Mouse (Mus musculus): ENCODE data around the gene Rab8a. TPM values are rescaled to one million over a fixed set of nuclear protein-coding genes. Genes with fewer than 3 reads are reported as not detected.
A peak's percentile ranks its signal among the peaks of the same experiment; 100 is the strongest.

Rab8a gene
- polyA plus RNA-seq, 1 experiment from 2014 or later, result 116 TPM

- no peak overlapping the region for H3K4me3 ChIP-seq (replicated peaks)
- H3K9me3 ChIP-seq (replicated peaks), result no peaks in the 10 kb centered on the region
- H3K9ac ChIP-seq, result no peak overlapping the region
- H3K27ac ChIP-seq (replicated peaks), result no peak overlapping the region
- no peak overlapping the region for H3K4me2 ChIP-seq (replicated peaks)
- H3K36me3 ChIP-seq, result peaks cover 93% of the 10 kb centered on the region
- ATAC-seq (ENCODE audit: insufficient number of reproducible peaks, low FRiP score, low TSS enrichment, low read depth), result no peak
- no peaks in the 10 kb centered on the region for H3K4me1 ChIP-seq
- no peaks in the 10 kb centered on the region for H3K27me3 ChIP-seq
- 67% methylated on average over 5 of the region's 5 CpGs for WGBS
Observed at GRCm38 (mm10) chr8:72177346-72177925, 16.4 kb downstream of the Rab8a start.

DNA sequence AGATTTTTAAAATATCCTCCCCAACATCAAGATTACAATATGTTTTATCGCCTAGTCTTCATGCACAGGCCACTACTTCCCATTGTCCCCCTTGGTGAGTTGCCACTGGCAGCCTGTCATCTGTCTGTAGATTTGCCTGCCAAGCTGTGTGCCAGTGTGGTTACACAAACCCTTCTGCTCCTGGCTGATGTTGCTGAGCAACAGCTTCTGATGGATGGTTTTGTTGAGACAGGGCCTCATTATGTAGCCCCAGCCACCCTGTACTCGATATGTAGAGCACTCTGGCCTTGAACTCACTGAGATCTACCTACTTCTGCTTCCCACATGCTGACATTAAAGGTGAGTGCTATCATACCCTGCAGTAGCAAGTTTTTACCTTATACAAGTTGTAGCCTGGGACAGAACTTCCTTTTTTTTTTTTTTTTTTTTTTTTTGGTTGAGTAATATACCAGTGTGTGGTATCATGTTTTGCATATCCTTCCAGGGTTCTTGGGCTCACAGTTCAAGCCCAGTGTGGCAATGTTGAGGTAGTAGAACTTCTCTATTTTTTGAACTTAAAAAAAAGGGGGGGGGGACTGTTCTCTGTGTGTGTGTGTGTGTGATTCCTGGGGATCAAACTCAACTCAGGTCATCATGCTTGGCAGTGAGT is 22.7 kb downstream of the Rab8a start:
- Histone ChIP-seq H3K36me3 (peaks cover 33% of the 10 kb centered on the region), H3K9me3 (replicated peaks) (no peaks in the 10 kb centered on the region), H3K4me1 (no peaks in the 10 kb centered on the region), H3K4me2 (replicated peaks) (no peak overlapping the region), H3K27ac (replicated peaks) (no peak overlapping the region), H3K4me3 (replicated peaks) (no peak overlapping the region), H3K27me3 (no peaks in the 10 kb centered on the region), H3K9ac (no peak overlapping the region)
- ATAC-seq (ENCODE audit: insufficient number of reproducible peaks, low FRiP score, low TSS enrichment, low read depth), result peak; percentile 18; the same call in 1 of the 2 replicates
- WGBS, result 81% methylated on average over 2 of the region's 2 CpGs

GRCm38 (mm10) chr8:72187793-72188331 is 26.9 kb downstream of the Rab8a start:
- Histone ChIP-seq H3K36me3 (no peaks in the 10 kb centered on the region), H3K27me3 (no peaks in the 10 kb centered on the region), H3K4me1 (no peaks in the 10 kb centered on the region), H3K9me3 (replicated peaks) (no peaks in the 10 kb centered on the region), H3K9ac (no peak overlapping the region), H3K4me3 (replicated peaks) (no peak overlapping the region), H3K4me2 (replicated peaks) (no peak overlapping the region), H3K27ac (replicated peaks) (no peak overlapping the region)
- ATAC-seq (ENCODE audit: insufficient number of reproducible peaks, low FRiP score, low TSS enrichment, low read depth), result no peak
- 91% methylated on average over 2 of the region's 2 CpGs for WGBS

GRCm38 (mm10) chr8:72189417-72190214 is 28.6 kb downstream of the Rab8a start, which contains the start of gene Hsh2d:
Hsh2d (plus strand) TSS chr8:72189638.
- no peaks in the 10 kb centered on the region for H3K4me1 ChIP-seq
- ATAC-seq (ENCODE audit: insufficient number of reproducible peaks, low FRiP score, low TSS enrichment, low read depth), result no peak
- no peak within 1 kb of the TSS for H3K27ac ChIP-seq (replicated peaks)
- H3K9me3 ChIP-seq (replicated peaks), result no peaks in the 10 kb centered on the region
- 65% methylated on average over 12 of the region's 12 CpGs for WGBS
- H3K36me3 ChIP-seq, result no peaks in the 10 kb centered on the region
- no peak within 1 kb of the TSS for H3K9ac ChIP-seq
- H3K4me3 ChIP-seq (replicated peaks), result no peak within 1 kb of the TSS
- H3K27me3 ChIP-seq, result no peaks in the 10 kb centered on the region
- no peak within 1 kb of the TSS for H3K4me2 ChIP-seq (replicated peaks)

DNA sequence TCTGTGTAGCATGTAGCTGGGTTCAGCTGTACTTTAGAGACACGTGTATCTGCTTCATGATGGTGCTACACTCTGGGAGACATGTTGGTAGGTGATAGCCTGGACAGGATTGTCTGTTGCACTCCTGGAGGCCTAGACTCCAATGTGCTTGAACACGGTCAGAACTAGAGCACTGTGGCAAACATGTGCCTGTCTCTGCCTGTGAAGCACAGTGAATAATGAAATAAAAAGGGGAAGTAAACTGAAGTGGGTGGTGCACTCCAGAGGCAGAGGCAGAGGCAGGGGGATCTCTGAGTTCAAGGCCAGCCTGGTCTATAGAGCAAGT is 29.2 kb downstream of the Rab8a start:
- H3K9ac ChIP-seq, result no peak overlapping the region
- no peak for ATAC-seq (ENCODE audit: insufficient number of reproducible peaks, low FRiP score, low TSS enrichment, low read depth)
- no peak overlapping the region for H3K4me3 ChIP-seq (replicated peaks)
- H3K36me3 ChIP-seq, result no peaks in the 10 kb centered on the region
- H3K27ac ChIP-seq (replicated peaks), result no peak overlapping the region
- WGBS, result 69% methylated on average over 2 of the region's 2 CpGs
- H3K27me3 ChIP-seq, result no peaks in the 10 kb centered on the region
- no peaks in the 10 kb centered on the region for H3K9me3 ChIP-seq (replicated peaks)
- no peaks in the 10 kb centered on the region for H3K4me1 ChIP-seq
- no peak overlapping the region for H3K4me2 ChIP-seq (replicated peaks)

DNA sequence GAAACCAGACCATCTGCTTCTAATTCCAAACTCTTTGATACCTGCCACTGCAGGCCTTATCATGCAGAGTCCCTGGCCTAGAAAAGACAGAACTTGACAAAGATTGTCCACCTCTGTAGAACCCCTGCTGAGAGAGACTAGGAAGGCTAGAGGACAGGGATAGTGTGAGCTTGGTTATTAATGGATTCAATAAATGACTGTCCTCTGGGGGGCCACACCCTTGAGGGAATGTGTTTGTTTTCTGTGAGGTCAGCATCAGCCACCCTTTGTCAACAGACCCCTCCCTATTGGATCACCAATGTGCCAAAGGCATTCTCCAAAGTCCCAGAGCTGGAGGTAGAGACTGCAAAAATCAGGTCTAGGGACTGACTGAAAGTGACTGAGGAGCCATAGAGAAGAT is 31.1 kb downstream of the Rab8a start:
- ATAC-seq (ENCODE audit: insufficient number of reproducible peaks, low FRiP score, low TSS enrichment, low read depth), result no peak
- H3K9ac ChIP-seq, result no peak overlapping the region
- H3K27me3 ChIP-seq, result no peaks in the 10 kb centered on the region
- H3K27ac ChIP-seq (replicated peaks), result no peak overlapping the region
- H3K9me3 ChIP-seq (replicated peaks), result no peaks in the 10 kb centered on the region
- no peaks in the 10 kb centered on the region for H3K36me3 ChIP-seq
- H3K4me3 ChIP-seq (replicated peaks), result no peak overlapping the region
- no peak overlapping the region for H3K4me2 ChIP-seq (replicated peaks)
- no peaks in the 10 kb centered on the region for H3K4me1 ChIP-seq

DNA sequence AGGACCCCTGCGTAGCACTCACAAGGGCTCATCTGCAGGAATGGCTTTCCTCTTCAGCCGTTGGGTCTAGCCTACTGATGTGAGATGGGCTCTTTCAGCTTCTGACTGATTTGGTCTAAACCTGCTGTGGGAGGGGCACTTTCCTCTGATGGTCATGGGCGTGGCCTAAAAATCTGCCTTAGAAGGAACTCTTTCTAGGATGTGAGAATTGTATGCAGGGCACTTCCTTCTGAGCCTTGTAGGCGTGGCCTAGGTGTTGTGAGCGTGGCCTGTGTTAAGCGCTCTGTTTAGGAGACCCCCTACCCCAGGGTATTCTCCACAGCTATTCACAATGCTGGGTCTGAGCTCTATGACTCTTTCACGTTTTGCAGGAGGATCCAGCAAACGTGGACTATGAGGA is 37.0 kb downstream of the Rab8a start:
- WGBS, result 59% methylated on average over 8 of the region's 8 CpGs
- H3K4me1 ChIP-seq, result no peaks in the 10 kb centered on the region
- no peaks in the 10 kb centered on the region for H3K36me3 ChIP-seq

DNA sequence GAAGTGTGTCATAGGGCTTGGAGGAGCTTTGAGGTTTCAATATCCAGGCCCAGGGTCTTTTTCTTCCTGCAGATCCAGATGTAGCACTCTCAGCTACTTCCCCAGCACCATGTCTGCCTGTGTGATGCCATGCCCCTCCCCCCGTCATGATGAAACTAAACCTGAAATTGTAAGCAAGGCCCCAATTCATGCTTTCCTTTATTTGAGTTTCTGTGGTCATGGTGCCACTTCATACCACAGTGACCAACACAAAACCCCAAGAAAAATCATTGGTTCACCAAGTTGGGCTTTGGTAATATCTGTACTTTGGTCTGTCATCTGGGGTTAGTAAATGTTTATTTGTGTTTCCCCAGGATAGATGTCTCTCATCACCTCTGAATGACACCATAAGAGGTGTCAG is 47.6 kb downstream of the Rab8a start:
- WGBS, result 81% methylated on average over 1 of the region's 1 CpGs
- no peak overlapping the region for H3K27ac ChIP-seq (replicated peaks)

More for the DNA sequence above, 37.0 kb downstream of the Rab8a start:
- Histone ChIP-seq H3K4me3 (replicated peaks) (no peak overlapping the region), H3K27ac (replicated peaks) (no peak overlapping the region), H3K4me2 (replicated peaks) (no peak overlapping the region), H3K9ac (no peak overlapping the region), H3K9me3 (replicated peaks) (peaks cover 8% of the 10 kb centered on the region; the same call in 1 of the 2 replicates), H3K27me3 (no peaks in the 10 kb centered on the region)
- peak; percentile 43; the same call in 1 of the 2 replicates for ATAC-seq (ENCODE audit: insufficient number of reproducible peaks, low FRiP score, low TSS enrichment, low read depth)

GRCm38 (mm10) chr8:72210222-72210621 is 49.2 kb downstream of the Rab8a start:
- Histone ChIP-seq H3K4me1 (no peaks in the 10 kb centered on the region), H3K27me3 (0 out of 2 replicates have a peak, but pooled peaks cover 2% of the 10 kb centered on the region), H3K4me2 (replicated peaks) (no peak overlapping the region), H3K4me3 (replicated peaks) (no peak overlapping the region), H3K9ac (no peak overlapping the region), H3K36me3 (no peaks in the 10 kb centered on the region), H3K9me3 (replicated peaks) (no peaks in the 10 kb centered on the region), H3K27ac (replicated peaks) (no peak overlapping the region)
- 69% methylated on average over 4 of the region's 4 CpGs for WGBS
- no peak for ATAC-seq (ENCODE audit: insufficient number of reproducible peaks, low FRiP score, low TSS enrichment, low read depth)

More for the DNA sequence above, 47.6 kb downstream of the Rab8a start:
- Histone ChIP-seq H3K4me2 (replicated peaks) (no peak overlapping the region), H3K9me3 (replicated peaks) (0 out of 2 replicates have a peak, but pooled peaks cover 4% of the 10 kb centered on the region), H3K4me1 (no peaks in the 10 kb centered on the region), H3K9ac (no peak overlapping the region), H3K4me3 (replicated peaks) (no peak overlapping the region), H3K36me3 (no peaks in the 10 kb centered on the region), H3K27me3 (no peaks in the 10 kb centered on the region)
- ATAC-seq (ENCODE audit: insufficient number of reproducible peaks, low FRiP score, low TSS enrichment, low read depth), result no peak

DNA sequence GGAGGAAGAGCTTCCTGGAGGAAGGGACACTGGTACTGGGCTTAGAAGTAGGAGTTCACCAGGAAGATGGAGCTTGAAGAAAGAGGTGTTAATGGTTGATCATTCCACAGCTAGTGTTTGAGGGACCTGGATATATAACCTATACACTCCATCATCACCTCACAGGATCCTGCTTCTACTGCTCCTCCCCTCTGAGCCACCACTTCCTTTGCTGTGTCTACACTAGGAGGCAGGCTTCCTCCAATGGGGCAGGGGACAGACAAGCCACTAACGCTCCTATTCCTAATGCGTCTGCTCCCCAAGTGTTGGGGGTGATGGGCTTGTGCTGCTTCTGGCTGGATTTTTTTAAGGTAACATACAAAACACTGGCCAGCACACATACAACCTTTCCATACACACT is 49.7 kb downstream of the Rab8a start:
- WGBS, result 77% methylated on average over 2 of the region's 2 CpGs
- H3K9ac ChIP-seq, result no peak overlapping the region
- no peak overlapping the region for H3K4me3 ChIP-seq (replicated peaks)
- H3K36me3 ChIP-seq, result no peaks in the 10 kb centered on the region
- no peak overlapping the region for H3K4me2 ChIP-seq (replicated peaks)
- 0 out of 2 replicates have a peak, but pooled peaks cover 2% of the 10 kb centered on the region for H3K27me3 ChIP-seq
- no peak overlapping the region for H3K27ac ChIP-seq (replicated peaks)
- no peaks in the 10 kb centered on the region for H3K4me1 ChIP-seq
- no peaks in the 10 kb centered on the region for H3K9me3 ChIP-seq (replicated peaks)
- no peak for ATAC-seq (ENCODE audit: insufficient number of reproducible peaks, low FRiP score, low TSS enrichment, low read depth)

DNA sequence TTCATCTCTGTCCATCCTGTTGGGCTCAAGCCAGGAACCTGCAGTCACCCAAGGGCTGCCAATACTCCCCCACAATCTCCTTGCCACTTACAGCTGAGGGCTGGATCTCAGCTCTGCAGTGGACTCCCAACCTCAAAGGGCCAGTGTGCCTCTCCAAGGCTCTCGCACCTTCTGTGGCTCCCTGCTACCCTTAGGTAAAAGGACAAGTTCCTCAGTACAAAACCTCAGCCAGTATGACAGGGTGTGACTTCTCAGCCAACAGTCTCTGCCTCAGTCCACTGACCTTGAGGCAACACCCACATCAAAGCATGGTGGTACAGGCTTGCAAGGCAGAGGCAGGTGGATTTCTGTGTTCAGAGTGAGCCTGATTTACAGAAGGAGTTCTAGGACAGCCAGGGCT is 50.8 kb downstream of the Rab8a start:
- Histone ChIP-seq H3K4me2 (replicated peaks) (no peak overlapping the region), H3K4me1 (no peaks in the 10 kb centered on the region), H3K36me3 (no peaks in the 10 kb centered on the region), H3K4me3 (replicated peaks) (no peak overlapping the region), H3K9ac (no peak overlapping the region), H3K27me3 (0 out of 2 replicates have a peak, but pooled peaks cover 2% of the 10 kb centered on the region), H3K9me3 (replicated peaks) (no peaks in the 10 kb centered on the region), H3K27ac (replicated peaks) (no peak overlapping the region)
- 83% methylated on average over 1 of the region's 1 CpGs for WGBS
- no peak for ATAC-seq (ENCODE audit: insufficient number of reproducible peaks, low FRiP score, low TSS enrichment, low read depth)
